Mouse (Mus musculus) C2C12 (cell line): ENCODE data around the gene Rnf225. TPM values are rescaled to one million over a fixed set of nuclear protein-coding genes. Genes with fewer than 3 reads are reported as not detected.
"Not testable (repeated sequence)": the region's sequence is repeated elsewhere in the genome, so short reads cannot be mapped to it uniquely, and the experiment has no call there.

Experiments used
- H3K27me3 ChIP-seq: one replicate; pipeline ENCODE4 v1.6.1; 2011; ENCODE audit not compliant: control insufficient read depth, insufficient read depth, insufficient read length
- H3K36me3 ChIP-seq: one replicate; pipeline ENCODE4 v1.6.1; 2011; ENCODE audit not compliant: control insufficient read depth, insufficient read depth
- H3K4me3 ChIP-seq: one replicate; pipeline ENCODE4 v1.5.1; 2011; ENCODE audit warnings: mild to moderate bottlenecking, control low read depth; ENCODE audit not compliant: poor library complexity, insufficient read depth, severe bottlenecking
- H3K79me2 ChIP-seq: one replicate; pipeline ENCODE4 v1.6.1; 2011; ENCODE audit not compliant: control insufficient read depth, insufficient read depth
- H3K79me3 ChIP-seq: one replicate; pipeline ENCODE4 v1.6.1; 2011; ENCODE audit warnings: low read depth, control low read depth
- H3ac ChIP-seq: one replicate; pipeline ENCODE3; 2011; ENCODE audit warnings: low read depth; ENCODE audit not compliant: control insufficient read depth, insufficient read length
- CEBPB ChIP-seq: IDR thresholded peaks from one replicate; pipeline ENCODE4 v1.6.1; 2011; ENCODE audit warnings: low read depth, mild to moderate bottlenecking, control low read depth, moderate library complexity
- CTCF ChIP-seq: IDR thresholded peaks from one replicate; pipeline ENCODE4 v1.5.1; 2011; ENCODE audit not compliant: control insufficient read depth, insufficient read depth, insufficient read length
- FOSL1 ChIP-seq: IDR thresholded peaks from one replicate; pipeline ENCODE4 v1.8.0; 2011; ENCODE audit warnings: mild to moderate bottlenecking, low read length; ENCODE audit not compliant: poor library complexity, insufficient read depth, severe bottlenecking
- MAX ChIP-seq: IDR thresholded peaks from one replicate; pipeline ENCODE4 v1.6.1; 2011; ENCODE audit warnings: mild to moderate bottlenecking, control low read depth
- MYOD1 ChIP-seq: IDR thresholded peaks from one replicate; pipeline ENCODE4 v1.6.1; 2011; ENCODE audit warnings: low read depth; ENCODE audit not compliant: control insufficient read depth, insufficient read length
- MYOG ChIP-seq: IDR thresholded peaks from one replicate; pipeline ENCODE4 v1.6.1; 2011; ENCODE audit not compliant: control insufficient read depth, insufficient read length; ENCODE audit errors: extremely low read depth
- USF1 ChIP-seq: IDR thresholded peaks from one replicate; pipeline ENCODE4 v1.6.1; 2011; ENCODE audit warnings: low read depth, mild to moderate bottlenecking, control low read depth, moderate library complexity
- polyA plus RNA-seq: library from polyadenylated mRNA; unstranded; fragments of >200 nt; fragmentation: generic; extraction: Trizol; gene quantifications from one replicate; pipeline ENCODE4 v1.2.1, GENCODE M21; 2012; ENCODE audit warnings: missing spikeins

Rnf225 gene
- polyA plus RNA-seq, 1 experiment, result 1.6 TPM

GRCm38 (mm10) chr7:12922729-12923128 is 4.5 kb upstream of the Rnf225 start:
- H3ac ChIP-seq, result peak overlapping the region; percentile 98
- TF ChIP-seq MYOG (no peak), CEBPB (no peak), FOSL1 (no peak), USF1 (no peak), CTCF (no peak), MYOD1 (no peak), MAX (no peak)
- H3K79me3 ChIP-seq, result peaks cover 31% of the 10 kb centered on the region
- H3K27me3 ChIP-seq, result no peaks in the 10 kb centered on the region
- peaks cover 34% of the 10 kb centered on the region for H3K79me2 ChIP-seq
- peak overlapping the region; percentile 75 for H3K4me3 ChIP-seq
- H3K36me3 ChIP-seq, result peaks cover 45% of the 10 kb centered on the region

- H3ac ChIP-seq, result no peak overlapping the region
- H3K79me3 ChIP-seq, result peaks cover 31% of the 10 kb centered on the region
- peaks cover 34% of the 10 kb centered on the region for H3K79me2 ChIP-seq
- no peaks in the 10 kb centered on the region for H3K27me3 ChIP-seq
- H3K4me3 ChIP-seq, result no peak overlapping the region
- peaks cover 45% of the 10 kb centered on the region for H3K36me3 ChIP-seq
- TF ChIP-seq CEBPB (no peak), CTCF (no peak), MYOD1 (no peak), MAX (no peak), FOSL1 (no peak), USF1 (no peak), MYOG (no peak)
Observed at GRCm38 (mm10) chr7:12926316-12926715, 900 bp upstream of the Rnf225 start.

- peaks cover 25% of the 10 kb centered on the region for H3K79me2 ChIP-seq
- no peaks in the 10 kb centered on the region for H3K27me3 ChIP-seq
- H3K79me3 ChIP-seq, result peaks cover 23% of the 10 kb centered on the region
- no peak overlapping the region for H3ac ChIP-seq
- peak; percentile 92 for TF ChIP-seq MYOG
- no peak for TF ChIP-seq CEBPB
- no peak overlapping the region for H3K4me3 ChIP-seq
- H3K36me3 ChIP-seq, result peaks cover 40% of the 10 kb centered on the region
Observed at GRCm38 (mm10) chr7:12927693-12928589, 725 bp downstream of the Rnf225 start.

- no peaks in the 10 kb centered on the region for H3K27me3 ChIP-seq
- no peaks in the 10 kb centered on the region for H3K79me3 ChIP-seq
- no peak overlapping the region for H3ac ChIP-seq
- no peaks in the 10 kb centered on the region for H3K36me3 ChIP-seq
- no peaks in the 10 kb centered on the region for H3K79me2 ChIP-seq
- H3K4me3 ChIP-seq, result no peak overlapping the region
- TF ChIP-seq MYOG, result no peak
- no peak for TF ChIP-seq CEBPB
- no peak for TF ChIP-seq USF1
Observed at GRCm38 (mm10) chr7:12933615-12934140, 6.5 kb downstream of the Rnf225 start.

- Histone ChIP-seq H3K36me3 (no peaks in the 10 kb centered on the region), H3K79me2 (no peaks in the 10 kb centered on the region), H3K27me3 (no peaks in the 10 kb centered on the region), H3K79me3 (no peaks in the 10 kb centered on the region), H3K4me3 (no peak overlapping the region), H3ac (no peak overlapping the region)
- TF ChIP-seq FOSL1 (no peak), MAX (no peak), CTCF (no peak), CEBPB (no peak), MYOD1 (no peak), USF1 (no peak), MYOG (no peak)
Observed at GRCm38 (mm10) chr7:12934808-12935207, 7.6 kb downstream of the Rnf225 start.

- H3K27me3 ChIP-seq, H3K36me3 ChIP-seq, H3ac ChIP-seq: not testable (repeated sequence)
Observed at GRCm38 (mm10) chr7:12937254-12937803, 10.1 kb downstream of the Rnf225 start.

More at GRCm38 (mm10) chr7:12937254-12937803, 10.1 kb downstream of the Rnf225 start:
- not testable (repeated sequence) for H3K4me3 ChIP-seq, H3K79me3 ChIP-seq, H3K79me2 ChIP-seq
